8 mouse cellular contexts compared by ENCODE assay signal in the genomic region with DNA sequence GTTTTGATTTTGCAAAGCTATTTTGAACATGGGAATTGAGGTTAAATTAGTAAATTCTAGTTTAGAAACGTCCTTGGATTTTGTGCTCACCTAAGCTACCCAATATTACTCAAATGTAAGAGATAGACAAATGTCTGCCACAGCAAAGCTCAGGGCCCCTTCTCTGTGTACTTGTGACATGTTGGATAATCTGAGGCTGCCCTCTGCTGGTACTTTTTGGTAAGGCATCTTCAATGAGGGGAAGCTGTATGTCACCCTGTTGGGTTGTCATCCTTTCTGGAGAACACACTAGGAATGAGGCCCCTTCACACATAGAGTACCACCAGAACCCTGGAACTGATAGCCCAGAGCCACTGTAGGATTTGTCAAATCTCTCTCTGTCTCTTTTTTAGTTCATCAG. TPM values are rescaled to one million over a fixed set of nuclear protein-coding genes. Genes with fewer than 3 reads are reported as not detected.
DNase-seq lines count a peak whose midpoint lies in the region; ATAC-seq and TF ChIP-seq lines count a peak whose summit lies in the region.

No protein-coding gene starts in this region.

- DNase-seq in liver, adult 2 months (ENCODE audit: extremely low read depth, low read depth, low spot score): peak; percentile 61
- peak; percentile 72 to 79 for DNase-seq in cerebellum, adult 18-20 months
- peak; percentile 45 to 80 for DNase-seq in frontal cortex, postnatal 10 days (ENCODE audit: low spot score in 2 of 2)
- DNase-seq in intestine, embryonic 14.5 days (ENCODE audit: low spot score): peak; percentile 93
- DNase-seq in left cerebral cortex, postnatal 14 days (ENCODE audit: low spot score in 2 of 2): peak; percentile 91 to 95
- peak; percentile 69 to 88 for DNase-seq in spleen, postnatal 4 days (ENCODE audit: low spot score in 2 of 2)

- H3K4me1 ChIP-seq in liver, adult 2 months (ENCODE audit: control insufficient read depth, insufficient read depth, low read length): no peaks in the 10 kb centered on the region
- 0 out of 2 replicates have a peak, but pooled peaks cover 10% of the 10 kb centered on the region for H3K4me1 ChIP-seq in liver, embryonic 12.5 days
- H3K4me1 ChIP-seq in intestine, embryonic 14.5 days (replicated peaks; ENCODE audit: control insufficient read depth, insufficient read depth, low read length): peaks cover 12% of the 10 kb centered on the region; the same call in 1 of the 2 replicates
- no peaks in the 10 kb centered on the region for H3K4me1 ChIP-seq in midbrain, embryonic 16.5 days (ENCODE audit: control insufficient read depth, insufficient read depth, low read length)

- no peaks in the 10 kb centered on the region for H3K36me3 ChIP-seq in liver, adult 2 months (ENCODE audit: control insufficient read depth, insufficient read depth, low read length)
- H3K36me3 ChIP-seq in liver, embryonic 12.5 days: peaks cover 24% of the 10 kb centered on the region
- H3K36me3 ChIP-seq in intestine, embryonic 14.5 days (ENCODE audit: control insufficient read depth, insufficient read depth, low read length): peaks cover 35% of the 10 kb centered on the region
- H3K36me3 ChIP-seq in midbrain, embryonic 16.5 days (ENCODE audit: control insufficient read depth, insufficient read depth, low read length): no peaks in the 10 kb centered on the region

- H3K9me3 ChIP-seq in liver, embryonic 12.5 days (replicated peaks): no peaks in the 10 kb centered on the region
- no peaks in the 10 kb centered on the region for H3K9me3 ChIP-seq in intestine, embryonic 14.5 days (ENCODE audit: control insufficient read depth, low read length)
- no peaks in the 10 kb centered on the region for H3K9me3 ChIP-seq in midbrain, embryonic 16.5 days (replicated peaks; ENCODE audit: control insufficient read depth, low read length, poor library complexity, severe bottlenecking)

- intact Hi-C loops in left cerebral cortex, postnatal 14 days (cut with DNase I): loop anchor here (2.0 kb wide), 1 partner anchor 122 kb away; no protein-coding TSS in a partner anchor

- no peaks in the 10 kb centered on the region for H3K79me2 ChIP-seq in liver, adult 2 months (ENCODE audit: control insufficient read depth, insufficient read depth, low read length)

- H3K27me3 ChIP-seq in liver, adult 2 months (ENCODE audit: control insufficient read depth, insufficient read depth, low read length): no peaks in the 10 kb centered on the region
- 0 out of 2 replicates have a peak, but pooled peaks cover 4% of the 10 kb centered on the region for H3K27me3 ChIP-seq in liver, embryonic 12.5 days (replicated peaks)
- H3K27me3 ChIP-seq in intestine, embryonic 14.5 days (replicated peaks; ENCODE audit: control insufficient read depth, insufficient read depth, low read length): no peaks in the 10 kb centered on the region
- H3K27me3 ChIP-seq in midbrain, embryonic 16.5 days (ENCODE audit: control insufficient read depth, insufficient read depth, low read depth, low read length): no peaks in the 10 kb centered on the region; the same call in 1 of the 2 replicates

- 0% methylated on average over 1 of the region's 1 CpGs for WGBS in liver, adult 2 months
- 0% methylated on average over 1 of the region's 1 CpGs for WGBS in liver, embryonic 12.5 days (ENCODE audit: insufficient replicate concordance)
- WGBS in intestine, embryonic 14.5 days: 2% methylated on average over 1 of the region's 1 CpGs
- 3% methylated on average over 1 of the region's 1 CpGs for WGBS in midbrain, embryonic 16.5 days

- H3K4me2 ChIP-seq in liver, embryonic 12.5 days: no peak overlapping the region
- H3K4me2 ChIP-seq in intestine, embryonic 14.5 days (ENCODE audit: low read length): no peak overlapping the region
- H3K4me2 ChIP-seq in midbrain, embryonic 16.5 days (ENCODE audit: low read length): no peak overlapping the region

- peak; percentile 55 for TF ChIP-seq CTCF in liver, adult 2 months (IDR thresholded peaks at IDR 0.05; ENCODE audit: low read depth, low read length)

- no peak overlapping the region for H3K27ac ChIP-seq in liver, adult 2 months (replicated peaks; ENCODE audit: insufficient read depth, low read depth, low read length)
- H3K27ac ChIP-seq in liver, embryonic 12.5 days: no peak overlapping the region
- no peak overlapping the region for H3K27ac ChIP-seq in intestine, embryonic 14.5 days (ENCODE audit: low read depth)
- no peak overlapping the region for H3K27ac ChIP-seq in midbrain, embryonic 16.5 days (ENCODE audit: low read length)

- no peak overlapping the region for H3K9ac ChIP-seq in liver, adult 2 months (ENCODE audit: low read depth, low read length)
- H3K9ac ChIP-seq in liver, embryonic 12.5 days: no peak overlapping the region
- no peak overlapping the region for H3K9ac ChIP-seq in intestine, embryonic 14.5 days (ENCODE audit: low read length)
- H3K9ac ChIP-seq in midbrain, embryonic 16.5 days (ENCODE audit: low read depth, low read length): no peak overlapping the region

- H3K4me3 ChIP-seq in liver, adult 2 months (ENCODE audit: insufficient read depth, low read depth, low read length): no peak overlapping the region
- no peak overlapping the region for H3K4me3 ChIP-seq in liver, embryonic 12.5 days
- H3K4me3 ChIP-seq in intestine, embryonic 14.5 days (ENCODE audit: low read depth, low read length): no peak overlapping the region
- H3K4me3 ChIP-seq in midbrain, embryonic 16.5 days (ENCODE audit: low read depth, low read length): no peak overlapping the region

- ATAC-seq in liver, embryonic 12.5 days: no peak; the same call in 1 of the 2 replicates
- no peak; the same call in 1 of the 2 replicates for ATAC-seq in intestine, embryonic 14.5 days (replicated peaks; ENCODE audit: low FRiP score, low TSS enrichment, low read depth)
- ATAC-seq in midbrain, embryonic 16.5 days: peak; percentile 72; the same call in 1 of the 2 replicates

- no peak for TF ChIP-seq POLR2A in liver, adult 2 months (IDR thresholded peaks at IDR 0.05; ENCODE audit: extremely low read depth, insufficient read depth, low read length)

RNA-seq across cellular contexts. Expression of gene Anxa2, which starts 26.9 kb away (rescaled TPM):
- 14.0 and 16.1 TPM in 2 replicates for total RNA-seq in liver, adult 2 months (2014; rRNA removed)
- 13.0 and 13.5 TPM in 2 replicates for polyA plus RNA-seq in liver, adult 2 months (2012; rRNA removed)
- polyA plus RNA-seq in liver, embryonic 12.5 days (2016; fragmentation: Nextera tagmentation; extraction: Ambion mirVana): 92.8 and 98.0 TPM in 2 replicates
- polyA plus RNA-seq in intestine, embryonic 14.5 days (2014; fragmentation: Nextera tagmentation; extraction: Ambion mirVana): 377 and 383 TPM in 2 replicates
- total RNA-seq in left cerebral cortex, postnatal 14 days (2021): 10 to 100 TPM; 14.4 to 18.8 TPM
- polyA plus RNA-seq in midbrain, embryonic 16.5 days (2015; fragmentation: Nextera tagmentation; extraction: Ambion mirVana): 95.3 and 96.4 TPM in 2 replicates
